Mouse (Mus musculus) G1E (cell line): ENCODE measurements around the gene Hsd17b13. TPM values are rescaled to one million over a fixed set of nuclear protein-coding genes. Genes with fewer than 3 reads are reported as not detected.

Source experiments
- ATAC-seq: 2 replicates; pipeline ENCODE4 v1.8.0; 2016; ENCODE audit warnings: mild to moderate bottlenecking; ENCODE audit not compliant: insufficient number of reproducible peaks, poor library complexity, low FRiP score, severe bottlenecking; ENCODE audit errors: extremely low read depth
- DNase-seq: peaks from one replicate; pipeline ENCODE4 v3.0.0; 2012; ENCODE audit warnings: low spot score
- H3K27me3 ChIP-seq: 2 replicates; pipeline ENCODE4 v1.6.1; 2012; ENCODE audit warnings: mild to moderate bottlenecking, low read length, inconsistent platforms; ENCODE audit not compliant: insufficient read depth
- H3K36me3 ChIP-seq: replicated peaks from 2 replicates; pipeline ENCODE3; 2012; ENCODE audit warnings: mild to moderate bottlenecking, inconsistent platforms
- H3K4me1 ChIP-seq: 2 replicates; pipeline ENCODE4 v1.6.1; 2012; ENCODE audit warnings: low read depth, low read length, inconsistent platforms, mixed read lengths; ENCODE audit not compliant: insufficient read depth
- H3K4me3 ChIP-seq: 2 replicates; pipeline ENCODE4 v1.5.1; 2012; ENCODE audit warnings: low read depth, mild to moderate bottlenecking, inconsistent platforms, low read length, moderate library complexity, mixed read lengths
- H3K9me3 ChIP-seq: replicated peaks from 2 replicates; pipeline ENCODE4 v1.6.1; 2012; ENCODE audit warnings: inconsistent platforms
- CTCF ChIP-seq: IDR thresholded peaks from 2 replicates; pipeline ENCODE4 v1.5.1; 2012; ENCODE audit warnings: low read depth, low read length, inconsistent platforms, mixed read lengths
- GATA1 ChIP-seq: IDR thresholded peaks from 2 replicates; pipeline ENCODE4 v1.6.1; 2012; ENCODE audit warnings: borderline replicate concordance, low read length, inconsistent platforms, mixed read lengths
- GATA2 ChIP-seq: IDR thresholded peaks from 2 replicates; pipeline ENCODE4 v1.6.1; 2012; ENCODE audit warnings: low read depth, low read length, inconsistent platforms, borderline replicate concordance
- POLR2AphosphoS5 ChIP-seq: IDR thresholded peaks from 2 replicates; pipeline ENCODE4 v1.6.1; 2012; ENCODE audit warnings: low read depth, low read length, inconsistent platforms; ENCODE audit not compliant: insufficient replicate concordance
- TAL1 ChIP-seq: conservative IDR thresholded peaks from 2 replicates; pipeline ENCODE4 v1.6.1; 2012; ENCODE audit warnings: low read depth, low read length, inconsistent platforms, mixed read lengths
- polyA plus RNA-seq: library from polyadenylated mRNA; stranded (reverse); fragments of >175 nt; gene quantifications from 2 replicates; pipeline ENCODE4 v1.2.3, GENCODE M21; 2012
- total RNA-seq, 2 experiments: library from RNA; stranded (forward) in 1 of 2; stranded (reverse) in 1 of 2; fragments of 200-1000 nt in 1 of 2; fragments of >200 nt in 1 of 2; fragmentation: Nextera tagmentation in 1 of 2; gene quantifications; 2 replicates each; pipeline ENCODE4 v1.2.3; 2014 to 2017

The Hsd17b13 gene
- total and polyA plus RNA-seq, 3 experiments = not detected

DNA sequence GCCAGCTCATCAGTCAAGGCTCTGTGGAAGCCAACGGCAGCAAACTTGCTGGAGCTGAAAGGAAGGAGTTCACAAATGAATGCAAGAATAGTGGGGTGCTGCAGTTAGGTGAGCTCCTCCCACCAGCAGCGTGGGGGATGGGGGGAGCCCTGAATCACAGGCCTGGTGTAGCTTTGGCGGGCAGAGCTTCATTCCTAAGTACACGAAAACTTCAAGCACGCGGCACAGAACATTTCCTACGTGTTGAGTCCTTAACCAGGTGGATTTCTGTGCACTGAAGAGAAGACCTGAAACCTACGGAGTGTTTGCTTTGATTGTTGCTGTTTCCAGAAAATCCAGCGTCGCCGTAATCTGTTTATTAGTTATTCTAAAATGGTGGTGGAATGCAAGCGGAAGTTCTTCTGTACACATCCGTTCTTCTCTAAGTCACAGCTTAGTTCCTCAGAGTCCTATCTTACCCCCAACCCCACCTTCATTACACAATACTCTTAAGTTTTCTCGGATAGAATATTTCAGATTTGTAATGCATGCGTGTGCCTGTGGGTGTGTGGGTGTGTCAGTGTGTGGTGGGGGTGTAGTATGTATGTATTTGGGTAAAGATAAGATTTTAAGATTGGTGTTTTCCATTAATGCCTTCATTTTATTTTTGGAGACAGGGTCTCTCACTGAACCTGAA lies 26.2 kb upstream of the Hsd17b13 start:
- Histone ChIP-seq H3K36me3 (no peaks in the 10 kb centered on the region), H3K27me3 (no peaks in the 10 kb centered on the region), H3K9me3 (no peaks in the 10 kb centered on the region), H3K4me3 (no peak overlapping the region), H3K4me1 (no peaks in the 10 kb centered on the region)
- ATAC-seq (no peak), DNase-seq (no peak)
- TF ChIP-seq TAL1 = no peak
- TF ChIP-seq CTCF = no peak
- no peak for TF ChIP-seq GATA1
- no peak for TF ChIP-seq POLR2AphosphoS5

DNA sequence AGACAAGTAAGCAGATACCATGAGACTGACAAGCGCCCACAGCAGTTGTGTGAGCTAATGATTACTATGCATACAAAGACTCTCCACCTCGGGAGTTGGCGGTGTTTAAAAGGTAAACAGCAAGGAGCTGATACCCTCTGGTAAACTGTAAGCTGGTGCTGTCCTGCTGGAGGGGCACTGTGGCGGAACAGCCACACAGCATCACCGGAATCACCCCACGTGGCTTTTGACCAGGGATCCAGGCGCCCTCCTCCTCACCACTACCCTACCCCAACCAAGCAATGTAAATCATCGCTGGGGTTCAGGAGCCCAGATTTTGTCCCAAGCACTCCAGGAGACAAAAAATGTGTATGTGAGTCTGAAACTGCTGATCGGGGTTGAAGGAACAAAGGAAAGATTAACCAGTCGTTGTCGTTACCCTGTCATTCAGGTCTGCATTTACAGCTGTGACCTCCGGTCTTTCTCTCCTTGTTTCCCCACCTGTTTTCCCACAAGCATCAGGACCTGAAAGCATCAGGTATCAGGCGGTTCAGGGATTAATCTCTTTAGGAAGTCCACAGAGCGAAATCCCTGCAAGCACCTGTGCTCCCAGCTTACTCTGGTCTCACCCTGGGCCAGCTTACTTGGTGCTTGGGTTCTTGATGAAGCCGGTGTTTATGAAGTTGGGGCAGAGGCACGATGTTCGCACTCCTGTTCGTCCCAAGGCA lies 25.5 kb upstream of the Hsd17b13 start:
- DNase-seq (no peak), ATAC-seq (no peak)
- Histone ChIP-seq H3K27me3 (no peaks in the 10 kb centered on the region), H3K36me3 (no peaks in the 10 kb centered on the region), H3K4me1 (no peaks in the 10 kb centered on the region), H3K4me3 (no peak overlapping the region), H3K9me3 (no peaks in the 10 kb centered on the region)
- TF ChIP-seq GATA1 (no peak), TAL1 (no peak), CTCF (no peak), POLR2AphosphoS5 (no peak), GATA2 (no peak)

DNA sequence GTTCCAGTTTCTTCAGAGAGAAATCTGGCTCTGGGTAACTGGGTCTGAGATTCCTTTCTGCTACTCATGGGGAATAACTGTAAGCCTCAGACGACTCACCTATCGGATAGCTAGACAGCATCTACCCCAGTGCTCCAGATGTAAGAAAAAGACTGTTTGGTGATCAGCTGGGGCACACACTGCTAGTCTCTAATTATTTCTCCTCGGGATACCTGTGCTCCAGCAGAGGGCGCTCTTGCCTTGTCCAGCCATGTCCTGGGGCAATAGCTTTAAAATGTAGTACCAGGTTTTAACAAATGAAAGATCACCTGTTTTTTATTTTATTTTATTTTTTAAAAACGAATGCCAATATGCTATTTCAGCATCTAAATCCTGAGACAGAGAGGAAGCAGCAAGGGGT lies 22.5 kb upstream of the Hsd17b13 start:
- no peak overlapping the region for H3K4me3 ChIP-seq
- H3K27me3 ChIP-seq = no peaks in the 10 kb centered on the region
- DNase-seq (peak; percentile 11), ATAC-seq (peak; percentile 25; the same call in 1 of the 2 replicates)
- H3K9me3 ChIP-seq = no peaks in the 10 kb centered on the region
- H3K36me3 ChIP-seq = no peaks in the 10 kb centered on the region
- H3K4me1 ChIP-seq = no peaks in the 10 kb centered on the region
- TF ChIP-seq POLR2AphosphoS5 (no peak), GATA1 (no peak), CTCF (peak; percentile 54), GATA2 (no peak)

DNA sequence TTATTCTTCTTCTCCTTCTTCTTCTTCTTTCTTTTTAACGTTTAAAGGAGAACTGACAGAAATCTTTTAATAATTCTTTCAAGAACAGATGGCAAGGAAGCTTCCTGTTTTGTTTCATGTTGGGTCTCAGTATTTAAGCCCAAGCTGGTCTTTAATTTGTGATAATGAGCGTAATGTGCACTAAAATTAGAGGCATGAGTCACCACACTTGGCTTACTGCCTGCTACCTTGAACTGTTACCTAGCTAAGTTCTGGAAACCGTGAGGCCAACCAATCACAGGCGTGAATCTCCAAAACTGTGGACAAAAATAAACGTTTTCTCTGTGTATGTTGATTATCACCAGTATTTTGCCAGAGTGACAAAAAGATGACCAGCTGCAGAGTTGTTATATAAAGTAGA lies 21.5 kb upstream of the Hsd17b13 start:
- DNase-seq = no peak

DNA sequence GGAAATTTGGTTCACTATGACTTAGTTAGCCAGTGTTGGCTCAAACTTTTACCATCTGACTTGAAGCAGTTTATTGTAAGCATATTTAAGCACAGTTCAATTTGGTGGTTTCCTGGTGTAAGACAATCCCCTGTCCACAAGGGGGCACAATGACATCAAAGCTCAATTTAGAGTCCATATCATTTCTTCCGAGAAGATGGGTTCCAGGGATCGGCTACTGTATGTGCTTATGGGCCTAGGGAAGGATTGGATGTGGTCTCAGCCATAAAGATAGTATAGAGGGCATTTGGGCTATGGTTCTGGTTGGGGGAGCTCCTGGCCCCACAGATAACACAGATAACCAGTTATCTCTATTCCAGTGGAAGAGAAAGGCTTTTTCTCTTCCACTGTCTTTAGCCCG lies 18.0 kb upstream of the Hsd17b13 start:
- DNase-seq = no peak
- no peaks in the 10 kb centered on the region for H3K27me3 ChIP-seq
- no peaks in the 10 kb centered on the region for H3K4me1 ChIP-seq
- ATAC-seq = peak; percentile 18; the same call in 1 of the 2 replicates
- H3K36me3 ChIP-seq = no peaks in the 10 kb centered on the region
- no peak overlapping the region for H3K4me3 ChIP-seq
- TF ChIP-seq CTCF = 0 out of 2 replicates have a peak, but pooled peaks have one; percentile 8
- no peak for TF ChIP-seq TAL1
- H3K9me3 ChIP-seq = no peaks in the 10 kb centered on the region

More for the DNA sequence above, 21.5 kb upstream of the Hsd17b13 start:
- H3K4me3 ChIP-seq = no peak overlapping the region
- H3K9me3 ChIP-seq = no peaks in the 10 kb centered on the region
- no peak for TF ChIP-seq GATA1
- no peak for TF ChIP-seq POLR2AphosphoS5
- no peak for TF ChIP-seq CTCF
- TF ChIP-seq GATA2 = no peak
- no peak for TF ChIP-seq TAL1
- H3K4me1 ChIP-seq = no peaks in the 10 kb centered on the region
- ATAC-seq = no peak
- H3K27me3 ChIP-seq = no peaks in the 10 kb centered on the region
- H3K36me3 ChIP-seq = no peaks in the 10 kb centered on the region

DNA sequence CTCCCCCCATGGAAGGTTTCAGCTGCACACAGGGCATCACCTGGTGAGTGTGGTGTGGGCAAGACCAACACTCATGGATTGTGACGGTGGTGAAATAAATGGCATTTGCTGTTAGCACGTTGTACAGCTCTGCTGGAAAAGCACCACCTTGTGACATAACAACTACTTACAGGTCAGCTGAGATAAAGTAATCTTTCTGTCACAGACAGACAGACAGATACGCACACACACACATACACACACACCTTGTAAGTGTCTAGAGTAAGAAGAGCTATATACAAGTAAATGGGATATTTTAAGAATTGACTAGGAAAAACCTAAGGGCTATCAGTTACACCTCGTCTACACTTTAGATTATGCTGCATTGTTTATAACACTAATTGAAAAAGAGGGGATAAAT lies 17.5 kb upstream of the Hsd17b13 start:
- H3K27me3 ChIP-seq = no peaks in the 10 kb centered on the region
- no peak for DNase-seq
- no peaks in the 10 kb centered on the region for H3K36me3 ChIP-seq
- H3K4me3 ChIP-seq = no peak overlapping the region
- TF ChIP-seq GATA2 (no peak), CTCF (no peak), GATA1 (no peak), TAL1 (no peak), POLR2AphosphoS5 (no peak)
- H3K9me3 ChIP-seq = no peaks in the 10 kb centered on the region
- no peak for ATAC-seq
- H3K4me1 ChIP-seq = no peaks in the 10 kb centered on the region
